Mouse (Mus musculus) A20 (cell line): Measurements from ENCODE around the gene Bicc1.

Experiments
- DNase-seq: peaks from one replicate; pipeline ENCODE4 v3.0.0-alpha.2; 2011; ENCODE audit warnings: low read depth, low spot score

Bicc1 gene

GRCm38 (mm10) chr10:71158940-71159675, 392 bp downstream of the Bicc1 start:
- no peak for DNase-seq

- no peak for DNase-seq
These were observed 2.9 kb downstream of the Bicc1 start for GRCm38 (mm10) chr10:71156569-71156968.

GRCm38 (mm10) chr10:71153610-71154009, 5.9 kb downstream of the Bicc1 start:
- DNase-seq = no peak

GRCm38 (mm10) chr10:71153138-71153537, 6.4 kb downstream of the Bicc1 start:
- DNase-seq = no peak

GRCm38 (mm10) chr10:71150486-71150885, 9.0 kb downstream of the Bicc1 start:
- DNase-seq = no peak

- no peak for DNase-seq
These were observed 10.4 kb downstream of the Bicc1 start for GRCm38 (mm10) chr10:71148951-71149603.

GRCm38 (mm10) chr10:71148226-71148625, 11.3 kb downstream of the Bicc1 start:
- DNase-seq = no peak

- DNase-seq = no peak
These were observed 12.6 kb downstream of the Bicc1 start for GRCm38 (mm10) chr10:71146681-71147615.

GRCm38 (mm10) chr10:71145801-71146200, 13.7 kb downstream of the Bicc1 start:
- no peak for DNase-seq

- no peak for DNase-seq
These were observed 15.3 kb downstream of the Bicc1 start for GRCm38 (mm10) chr10:71144191-71144590.

GRCm38 (mm10) chr10:71142568-71142967, 16.9 kb downstream of the Bicc1 start:
- DNase-seq = no peak

GRCm38 (mm10) chr10:71140281-71140845, 19.1 kb downstream of the Bicc1 start:
- no peak for DNase-seq

- no peak for DNase-seq
These were observed 20.7 kb downstream of the Bicc1 start for GRCm38 (mm10) chr10:71138852-71139197.

GRCm38 (mm10) chr10:71138132-71138851, 21.2 kb downstream of the Bicc1 start:
- DNase-seq = no peak

GRCm38 (mm10) chr10:71137606-71138005, 21.9 kb downstream of the Bicc1 start:
- no peak for DNase-seq

GRCm38 (mm10) chr10:71131333-71131732, 28.2 kb downstream of the Bicc1 start:
- no peak for DNase-seq

- no peak for DNase-seq
These were observed 29.2 kb downstream of the Bicc1 start for GRCm38 (mm10) chr10:71130261-71130660.

- DNase-seq = no peak
These were observed 31.6 kb downstream of the Bicc1 start for GRCm38 (mm10) chr10:71127951-71128331.

GRCm38 (mm10) chr10:71127278-71127950, 32.1 kb downstream of the Bicc1 start:
- no peak for DNase-seq

GRCm38 (mm10) chr10:71123974-71124373, 35.5 kb downstream of the Bicc1 start:
- DNase-seq = no peak

- no peak for DNase-seq
These were observed 36.1 kb downstream of the Bicc1 start for GRCm38 (mm10) chr10:71123395-71123794.
